Mouse (Mus musculus): ENCODE data around the gene Prodh2.

DNA sequence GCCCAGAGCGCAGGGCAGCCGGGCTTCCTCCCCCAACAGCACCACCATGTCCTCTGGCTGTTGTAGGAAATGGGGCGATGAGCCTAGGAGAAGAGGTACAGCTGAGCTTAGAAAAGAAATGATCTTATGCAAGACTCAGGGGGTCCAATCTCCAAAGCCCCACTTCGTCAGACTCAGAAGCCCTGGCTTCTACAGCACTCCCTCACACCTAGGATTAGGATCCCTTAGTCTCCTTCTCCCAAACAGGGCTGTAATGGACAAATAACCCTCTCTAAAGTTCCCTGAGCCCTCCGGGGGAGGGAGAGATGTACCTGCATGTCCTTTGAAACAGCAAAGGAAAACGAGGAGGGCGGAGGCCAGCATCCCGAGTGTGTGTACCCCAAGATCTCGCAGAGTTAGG, 36.9 kb upstream of the Prodh2 start:
- no peak for TF ChIP-seq CTCF (IDR thresholded peaks at IDR 0.05)
- TF ChIP-seq EP300 (IDR thresholded peaks at IDR 0.05) = no peak
